Mouse (Mus musculus) brown adipose tissue, adult 24 weeks (tissue): ENCODE measurements around the gene Agap1. TPM values are rescaled to one million over a fixed set of nuclear protein-coding genes. Genes with fewer than 3 reads are reported as not detected.
A peak's percentile ranks its signal among the peaks of the same experiment; 100 is the strongest.

Experiments used
- H3K27ac ChIP-seq: fragments of 200-500 bp; replicated peaks from 2 replicates; pipeline ENCODE4 v1.5.1; 2012; ENCODE audit warnings: low read depth, mild to moderate bottlenecking, low read length
- H3K4me1 ChIP-seq: fragments of 200-500 bp; 2 replicates; pipeline ENCODE4 v1.6.1; 2012; ENCODE audit warnings: low read length, mixed read lengths; ENCODE audit not compliant: control insufficient read depth, insufficient read depth, insufficient read length
- H3K4me3 ChIP-seq: fragments of 200-500 bp; 2 replicates; pipeline ENCODE4 v1.5.1; 2012; ENCODE audit warnings: low read depth, mild to moderate bottlenecking, low read length, moderate library complexity; ENCODE audit not compliant: insufficient read depth
- polyA plus RNA-seq: library from polyadenylated mRNA; stranded (reverse); fragments of >200 nt; gene quantifications from 2 replicates; pipeline ENCODE4 v1.2.4, GENCODE M21; 2012; ENCODE audit not compliant: missing spikeins, insufficient read depth, insufficient read length

Gene Agap1
- polyA plus RNA-seq, 1 experiment = 8.4 TPM

DNA sequence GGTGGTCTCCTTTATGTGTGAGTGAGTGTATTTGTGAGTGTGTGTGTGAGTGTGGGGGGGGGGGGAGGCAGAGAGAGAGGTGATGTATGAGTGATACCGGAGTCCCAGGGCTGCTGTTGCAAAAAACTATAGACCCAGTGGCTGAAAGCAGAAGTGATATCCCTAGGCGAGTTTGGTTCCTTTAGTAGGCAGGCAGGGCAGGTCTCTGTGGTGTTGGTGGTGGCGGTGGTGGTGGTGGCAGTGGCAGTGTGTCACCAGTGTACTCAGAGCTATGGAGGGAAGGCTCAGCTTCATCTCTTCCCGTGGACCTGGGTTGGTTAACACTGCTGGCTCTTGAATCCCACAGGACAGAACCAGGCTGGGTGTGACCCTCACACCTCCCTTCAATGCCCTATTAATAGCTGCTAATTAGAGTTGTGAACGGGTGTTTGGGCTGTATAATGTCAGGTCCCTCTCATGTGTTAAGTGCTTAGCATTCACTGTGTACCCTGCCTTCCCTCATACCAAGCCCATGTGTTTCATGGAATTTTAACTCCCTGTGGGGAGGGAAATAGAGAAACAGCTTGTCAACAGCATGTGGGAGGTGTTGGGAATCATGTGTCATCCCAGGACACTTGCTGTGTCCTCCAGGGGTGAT, 158.7 kb downstream of the Agap1 start:
- Histone ChIP-seq H3K27ac (no peak overlapping the region), H3K4me1 (peaks cover 9% of the 10 kb centered on the region), H3K4me3 (no peak overlapping the region)

DNA sequence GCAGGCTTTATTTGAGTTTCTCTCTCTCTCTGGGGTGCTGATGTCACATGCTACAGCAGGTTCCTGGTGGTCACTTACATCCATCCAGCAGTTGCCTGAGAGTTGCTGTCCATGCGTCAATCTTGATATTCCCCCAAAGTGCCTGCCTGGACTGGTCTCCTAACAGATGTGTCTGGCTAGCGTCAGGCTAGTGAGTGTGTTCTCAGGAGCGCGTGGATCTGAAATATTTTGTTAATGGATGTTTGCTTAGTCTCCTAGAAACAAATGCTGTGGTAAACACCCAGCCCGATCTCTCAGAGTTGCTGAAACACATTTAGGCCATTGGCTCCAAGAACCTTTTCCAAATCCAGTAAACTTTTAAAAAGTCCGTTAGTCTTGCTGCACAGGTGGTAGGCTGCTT, 161.9 kb downstream of the Agap1 start:
- no peak overlapping the region for H3K27ac ChIP-seq
- no peak overlapping the region for H3K4me3 ChIP-seq
- peaks cover 25% of the 10 kb centered on the region for H3K4me1 ChIP-seq

- H3K4me1 ChIP-seq = peaks cover 27% of the 10 kb centered on the region
- H3K4me3 ChIP-seq = no peak overlapping the region
- no peak overlapping the region for H3K27ac ChIP-seq
Observed at GRCm38 (mm10) chr1:89617336-89617735, 162.7 kb downstream of the Agap1 start.

GRCm38 (mm10) chr1:89619963-89620362, 165.4 kb downstream of the Agap1 start:
- Histone ChIP-seq H3K4me3 (no peak overlapping the region), H3K4me1 (peaks cover 32% of the 10 kb centered on the region), H3K27ac (peak overlapping the region; percentile 40; the same call in 1 of the 2 replicates)

DNA sequence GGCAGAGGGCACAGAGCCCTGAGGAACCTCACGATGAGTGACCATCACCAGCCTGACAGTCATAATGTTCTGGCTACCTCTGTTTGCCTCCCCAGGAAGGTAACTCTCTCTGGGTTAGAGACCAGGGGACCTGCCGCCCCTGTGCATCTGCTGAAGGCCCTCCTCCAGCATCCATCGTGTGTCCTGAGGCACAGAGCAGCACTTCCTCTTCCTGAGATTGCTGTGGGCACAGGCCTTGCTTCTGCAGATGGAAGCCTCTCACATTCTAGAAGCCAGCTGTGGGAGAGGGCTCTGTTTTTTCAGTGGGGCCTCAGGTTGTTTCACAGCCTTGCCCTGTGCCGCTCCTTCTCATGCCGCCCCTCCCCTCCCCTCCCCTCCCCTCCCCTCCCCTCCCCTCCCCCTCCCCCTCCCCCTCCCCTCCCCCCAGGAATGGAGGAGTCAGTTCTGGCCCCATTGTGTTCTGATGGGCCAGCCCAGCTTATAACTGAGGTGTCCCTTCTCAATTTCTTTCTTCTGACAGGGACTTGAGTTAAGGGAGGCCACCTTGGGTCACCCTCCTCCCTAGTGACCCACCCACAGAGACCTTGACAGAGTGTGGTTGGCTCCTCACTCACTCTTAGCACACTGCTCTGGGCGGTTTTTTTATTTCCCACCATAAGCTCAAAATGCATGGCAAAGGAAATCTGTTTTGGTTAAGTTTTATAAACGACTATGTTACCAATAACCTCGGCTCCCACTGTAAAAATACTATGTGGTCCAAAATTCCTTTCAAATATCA, 166.6 kb downstream of the Agap1 start:
- no peak overlapping the region for H3K4me3 ChIP-seq
- H3K4me1 ChIP-seq = peaks cover 32% of the 10 kb centered on the region
- H3K27ac ChIP-seq = peak overlapping the region; percentile 31; the same call in 1 of the 2 replicates

GRCm38 (mm10) chr1:89621952-89622351, 167.3 kb downstream of the Agap1 start:
- Histone ChIP-seq H3K4me1 (peaks cover 32% of the 10 kb centered on the region), H3K4me3 (no peak overlapping the region), H3K27ac (no peak overlapping the region)

DNA sequence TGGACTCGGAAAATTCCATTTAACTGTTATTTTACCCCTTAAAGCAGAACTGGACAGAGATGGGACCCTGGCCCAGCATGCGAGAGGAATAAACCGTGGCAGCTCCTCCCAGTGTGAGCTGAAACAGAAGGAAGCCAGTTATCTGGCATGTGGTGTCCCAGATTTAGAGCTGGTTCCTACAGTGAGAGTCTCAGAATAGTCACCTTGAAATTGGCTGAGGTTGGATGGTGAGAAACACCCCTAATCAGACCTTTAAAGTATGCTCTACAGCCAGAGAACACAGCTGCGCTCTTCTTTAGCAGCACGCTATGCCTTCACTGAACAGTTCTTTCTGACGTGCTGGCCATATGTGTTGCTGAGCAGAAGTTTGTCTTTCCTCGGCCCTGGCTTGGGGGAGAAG, 168.2 kb downstream of the Agap1 start:
- Histone ChIP-seq H3K27ac (0 out of 2 replicates have a peak overlapping the region, but pooled peaks have one; percentile 33), H3K4me1 (peaks cover 23% of the 10 kb centered on the region), H3K4me3 (no peak overlapping the region)

DNA sequence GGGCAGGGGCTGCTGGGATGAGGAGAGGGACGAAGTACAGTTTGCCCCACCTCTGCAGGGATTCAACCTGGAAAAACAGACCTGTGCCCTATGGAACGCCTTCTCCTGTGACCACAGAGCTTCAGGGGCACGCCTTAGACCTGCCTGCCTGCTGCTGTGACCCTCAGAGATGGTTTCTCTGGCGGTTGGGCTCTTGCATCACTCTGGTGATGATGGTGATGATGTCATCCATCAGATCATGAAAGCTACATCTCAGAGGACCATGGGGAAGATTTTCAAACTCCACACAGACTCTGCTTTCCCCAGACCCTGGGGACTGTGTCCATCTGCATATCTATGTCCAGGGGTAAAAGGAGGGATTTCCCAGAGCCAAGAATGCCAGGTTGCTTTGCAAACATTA, 170.7 kb downstream of the Agap1 start:
- no peak overlapping the region for H3K4me3 ChIP-seq
- H3K4me1 ChIP-seq = peaks cover 15% of the 10 kb centered on the region
- no peak overlapping the region for H3K27ac ChIP-seq

- Histone ChIP-seq H3K4me3 (no peak overlapping the region), H3K4me1 (peaks cover 8% of the 10 kb centered on the region), H3K27ac (no peak overlapping the region)
Observed at GRCm38 (mm10) chr1:89625967-89626366, 171.4 kb downstream of the Agap1 start.

- Histone ChIP-seq H3K4me1 (peaks cover 7% of the 10 kb centered on the region), H3K4me3 (no peak overlapping the region), H3K27ac (no peak overlapping the region)
Observed at GRCm38 (mm10) chr1:89626940-89627339, 172.3 kb downstream of the Agap1 start.

GRCm38 (mm10) chr1:89627650-89628049, 173.0 kb downstream of the Agap1 start:
- no peak overlapping the region for H3K4me3 ChIP-seq
- H3K27ac ChIP-seq = no peak overlapping the region
- 0 out of 2 replicates have a peak, but pooled peaks cover 3% of the 10 kb centered on the region for H3K4me1 ChIP-seq

- no peaks in the 10 kb centered on the region for H3K4me1 ChIP-seq
Observed at GRCm38 (mm10) chr1:89630836-89631235, 176.2 kb downstream of the Agap1 start.

GRCm38 (mm10) chr1:89631747-89632146, 177.1 kb downstream of the Agap1 start:
- Histone ChIP-seq H3K4me3 (no peak overlapping the region), H3K27ac (no peak overlapping the region), H3K4me1 (no peaks in the 10 kb centered on the region)

More at GRCm38 (mm10) chr1:89630836-89631235, 176.2 kb downstream of the Agap1 start:
- Histone ChIP-seq H3K4me3 (no peak overlapping the region), H3K27ac (no peak overlapping the region)

GRCm38 (mm10) chr1:89634055-89634454, 179.4 kb downstream of the Agap1 start:
- Histone ChIP-seq H3K4me1 (peaks cover 3% of the 10 kb centered on the region; the same call in 1 of the 2 replicates), H3K4me3 (no peak overlapping the region), H3K27ac (no peak overlapping the region)

DNA sequence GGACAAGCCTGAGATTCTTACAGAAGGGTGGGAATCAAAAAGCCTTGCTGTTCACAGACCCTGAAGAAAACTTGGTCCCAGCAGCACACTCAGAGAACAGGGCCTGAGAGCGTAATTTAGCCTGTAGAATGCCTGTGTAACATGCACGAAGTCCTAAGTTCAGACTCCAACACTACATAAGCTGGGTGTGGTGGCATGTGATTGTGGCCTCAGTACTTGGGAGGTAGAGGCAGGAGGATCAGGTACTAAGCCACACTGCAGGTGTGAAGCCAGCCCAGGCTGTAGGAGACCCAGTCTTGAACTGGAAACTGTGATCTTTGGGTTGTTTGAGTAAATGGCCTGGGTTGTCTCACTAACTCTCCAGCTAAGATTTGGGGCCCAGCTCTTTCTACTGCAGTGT, 180.5 kb downstream of the Agap1 start:
- H3K4me1 ChIP-seq = peaks cover 3% of the 10 kb centered on the region; the same call in 1 of the 2 replicates
- H3K4me3 ChIP-seq = no peak overlapping the region
- H3K27ac ChIP-seq = no peak overlapping the region

DNA sequence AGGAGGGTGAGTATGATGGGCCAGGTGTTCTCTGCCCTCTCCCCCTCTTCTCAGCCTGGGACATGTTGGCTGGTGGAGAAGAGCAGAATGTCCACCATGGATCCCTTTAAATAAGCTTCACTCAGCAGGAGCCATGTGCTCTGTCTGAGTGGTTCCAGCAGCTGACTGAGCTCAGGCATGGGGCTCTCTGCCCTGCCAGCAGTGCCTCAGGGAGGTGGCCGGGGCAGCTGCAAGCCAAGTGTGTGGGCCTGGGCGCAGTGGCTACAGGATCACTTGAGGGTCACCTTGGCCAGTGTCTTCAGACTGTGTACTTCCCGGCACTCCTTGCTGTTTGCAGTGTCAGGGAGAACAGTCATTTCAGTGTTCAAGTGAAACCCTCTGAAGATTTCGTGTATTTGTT, 183.1 kb downstream of the Agap1 start:
- no peak overlapping the region for H3K4me3 ChIP-seq
- peaks cover 3% of the 10 kb centered on the region; the same call in 1 of the 2 replicates for H3K4me1 ChIP-seq
- no peak overlapping the region for H3K27ac ChIP-seq
